ENCODE assay signal across 8 mouse cellular contexts in the genomic region with DNA sequence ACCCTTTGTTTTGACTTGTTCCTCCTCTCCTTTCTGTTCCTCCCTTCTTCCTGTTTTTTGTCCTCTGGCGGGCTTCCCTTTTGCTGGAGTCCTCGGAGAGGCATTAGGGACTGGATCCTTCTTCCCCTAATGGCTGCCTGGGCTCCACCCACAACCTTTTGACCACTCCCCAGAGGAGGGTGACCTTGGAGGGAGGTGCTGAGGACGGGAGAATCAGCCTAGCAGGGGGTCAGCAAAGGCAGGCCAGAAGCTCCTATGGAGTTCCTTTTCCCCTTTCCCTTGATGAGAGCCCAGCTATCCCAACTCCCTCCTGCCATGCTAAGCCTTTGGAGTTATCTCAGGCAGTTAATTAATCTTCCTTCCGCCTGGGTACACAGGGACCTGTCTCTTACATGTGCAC. TPM values are rescaled to one million over a fixed set of nuclear protein-coding genes. Genes with fewer than 3 reads are reported as not detected.
DNase-seq lines count a peak whose midpoint lies in the region; ATAC-seq and TF ChIP-seq lines count a peak whose summit lies in the region.
"Had no signal": no experiment of that assay in that cellular context is flagged by ENCODE, and none has a peak within 500 bp of the region (broad histone marks: within the 10 kb centered on the region; RNA-seq: fewer than 3 reads in every experiment).

No protein-coding gene starts in this region.

- peaks cover 65% of the 10 kb centered on the region for H3K4me1 ChIP-seq in E14TG2a.4 (replicated peaks; ENCODE audit: low read depth, low read length)
- H3K4me1 ChIP-seq in embryonic facial prominence, embryonic 10.5 days = peaks cover 42% of the 10 kb centered on the region
- peaks cover 38% of the 10 kb centered on the region for H3K4me1 ChIP-seq in heart, embryonic 10.5 days
- peaks cover 26% of the 10 kb centered on the region for H3K4me1 ChIP-seq in kidney, embryonic 14.5 days (ENCODE audit: control insufficient read depth, insufficient read depth, low read length)
- peaks cover 9% of the 10 kb centered on the region; the same call in 1 of the 2 replicates for H3K4me1 ChIP-seq in lung, postnatal 0 days (ENCODE audit: insufficient read depth, low read depth, low read length)

- no peaks in the 10 kb centered on the region for H3K9me3 ChIP-seq in E14TG2a.4 (ENCODE audit: low read length)
- no peaks in the 10 kb centered on the region for H3K9me3 ChIP-seq in embryonic facial prominence, embryonic 10.5 days
- H3K9me3 ChIP-seq in heart, embryonic 10.5 days = no peaks in the 10 kb centered on the region
- no peaks in the 10 kb centered on the region for H3K9me3 ChIP-seq in kidney, embryonic 14.5 days (ENCODE audit: control insufficient read depth, low read length)
- no peaks in the 10 kb centered on the region for H3K9me3 ChIP-seq in lung, postnatal 0 days (ENCODE audit: low read length)

- 6% methylated on average over 4 of the region's 4 CpGs for WGBS in embryonic facial prominence, embryonic 10.5 days
- WGBS in heart, embryonic 10.5 days = 4% methylated on average over 4 of the region's 4 CpGs
- 4% methylated on average over 4 of the region's 4 CpGs for WGBS in kidney, embryonic 14.5 days
- 4% methylated on average over 4 of the region's 4 CpGs for WGBS in lung, postnatal 0 days

- DNase-seq in adrenal gland, adult (ENCODE audit: inconsistent age in 2 of 2, low spot score in 1 of 2) = peak; percentile 63 to 87
- peak; percentile 50 for DNase-seq in embryonic facial prominence, embryonic 10.5 days (ENCODE audit: low spot score)
- peak; percentile 89 for DNase-seq in heart, embryonic 10.5 days (ENCODE audit: low spot score)
- DNase-seq in lung, postnatal 0 days (ENCODE audit: low spot score) = peak; percentile 62
- DNase-seq in retina, postnatal 1 day = peak; percentile 75

- no peak for TF ChIP-seq CTCF in E14TG2a.4 (conservative IDR thresholded peaks at IDR 0.05; ENCODE audit: low read length)
- no peak for TF ChIP-seq CTCF in lung, postnatal 0 days (IDR thresholded peaks at IDR 0.05)

- no peak for TF ChIP-seq EP300 in lung, postnatal 0 days (IDR thresholded peaks at IDR 0.05)

- H3K4me2 ChIP-seq in kidney, embryonic 14.5 days (replicated peaks; ENCODE audit: low read depth, low read length) = peak overlapping the region; percentile 75
- peak overlapping the region; percentile 69 for H3K4me2 ChIP-seq in lung, postnatal 0 days (replicated peaks; ENCODE audit: low read depth, low read length)

- peaks cover 49% of the 10 kb centered on the region for H3K36me3 ChIP-seq in E14TG2a.4 (ENCODE audit: insufficient read depth, low read length)
- H3K36me3 ChIP-seq in embryonic facial prominence, embryonic 10.5 days (replicated peaks) = peaks cover 44% of the 10 kb centered on the region
- H3K36me3 ChIP-seq in heart, embryonic 10.5 days = peaks cover 39% of the 10 kb centered on the region
- peaks cover 19% of the 10 kb centered on the region for H3K36me3 ChIP-seq in kidney, embryonic 14.5 days (ENCODE audit: control insufficient read depth, insufficient read depth, low read length)
- H3K36me3 ChIP-seq in lung, postnatal 0 days (ENCODE audit: insufficient read depth, low read length) = no peaks in the 10 kb centered on the region; the same call in 1 of the 2 replicates

- peak overlapping the region; percentile 85 for H3K9ac ChIP-seq in kidney, embryonic 14.5 days (ENCODE audit: low read depth, low read length)
- peak overlapping the region; percentile 71 for H3K9ac ChIP-seq in lung, postnatal 0 days (replicated peaks; ENCODE audit: low read depth)

- no peaks in the 10 kb centered on the region for H3K27me3 ChIP-seq in E14TG2a.4 (ENCODE audit: insufficient read depth, low read length)
- H3K27me3 ChIP-seq in embryonic facial prominence, embryonic 10.5 days (replicated peaks; ENCODE audit: low read depth, poor library complexity, severe bottlenecking) = no peaks in the 10 kb centered on the region
- no peaks in the 10 kb centered on the region for H3K27me3 ChIP-seq in heart, embryonic 10.5 days (ENCODE audit: insufficient read depth, poor library complexity, severe bottlenecking)
- H3K27me3 ChIP-seq in kidney, embryonic 14.5 days (ENCODE audit: control insufficient read depth, insufficient read depth, low read length) = no peaks in the 10 kb centered on the region
- H3K27me3 ChIP-seq in lung, postnatal 0 days (replicated peaks; ENCODE audit: insufficient read depth, low read length) = no peaks in the 10 kb centered on the region

- peak overlapping the region; percentile 96 for H3K4me3 ChIP-seq in E14TG2a.4 (replicated peaks; ENCODE audit: low read length)
- H3K4me3 ChIP-seq in embryonic facial prominence, embryonic 10.5 days = peak overlapping the region; percentile 88
- peak overlapping the region; percentile 67 for H3K4me3 ChIP-seq in heart, embryonic 10.5 days
- H3K4me3 ChIP-seq in kidney, embryonic 14.5 days (ENCODE audit: low read length) = peak overlapping the region; percentile 85
- peak overlapping the region; percentile 71 for H3K4me3 ChIP-seq in lung, postnatal 0 days (ENCODE audit: low read depth, low read length)

- ATAC-seq in kidney, embryonic 14.5 days (ENCODE audit: low FRiP score, low TSS enrichment) = no peak
- no peak for ATAC-seq in lung, postnatal 0 days

- peak overlapping the region; percentile 94 for H3K27ac ChIP-seq in embryonic facial prominence, embryonic 10.5 days (replicated peaks)
- peak overlapping the region; percentile 94 for H3K27ac ChIP-seq in heart, embryonic 10.5 days
- H3K27ac ChIP-seq in kidney, embryonic 14.5 days (ENCODE audit: low read depth, low read length) = peak overlapping the region; percentile 92; the same call in 1 of the 2 replicates
- H3K27ac ChIP-seq in lung, postnatal 0 days (ENCODE audit: low read length) = peak overlapping the region; percentile 89

RNA-seq across cellular contexts. Expression of a gene that starts 1.2 kb away (rescaled TPM):
- 102 and 103 TPM in 2 replicates for polyA plus RNA-seq in embryonic facial prominence, embryonic 10.5 days (2016; fragmentation: Nextera tagmentation; extraction: Ambion mirVana)
- 76.1 and 77.6 TPM in 2 replicates for polyA plus RNA-seq in heart, embryonic 10.5 days (2016; fragmentation: Nextera tagmentation; extraction: Ambion mirVana)
- polyA plus RNA-seq in kidney, embryonic 14.5 days (2014; fragmentation: Nextera tagmentation; extraction: Ambion mirVana) = 59.3 and 69.2 TPM in 2 replicates
- 31.9 and 34.4 TPM in 2 replicates for polyA plus RNA-seq in lung, postnatal 0 days (2015; fragmentation: Nextera tagmentation; extraction: Ambion mirVana)

RNA-seq across cellular contexts. Expression of a gene that starts 11.7 kb away (rescaled TPM):
- 42.5 and 46.0 TPM in 2 replicates for polyA plus RNA-seq in embryonic facial prominence, embryonic 10.5 days (2016; fragmentation: Nextera tagmentation; extraction: Ambion mirVana)
- polyA plus RNA-seq in heart, embryonic 10.5 days (2016; fragmentation: Nextera tagmentation; extraction: Ambion mirVana) = 37.6 and 42.2 TPM in 2 replicates
- 47.1 and 62.7 TPM in 2 replicates for polyA plus RNA-seq in kidney, embryonic 14.5 days (2014; fragmentation: Nextera tagmentation; extraction: Ambion mirVana)
- polyA plus RNA-seq in lung, postnatal 0 days (2015; fragmentation: Nextera tagmentation; extraction: Ambion mirVana) = 67.7 and 77.9 TPM in 2 replicates

RNA-seq across cellular contexts. Expression of a gene that starts 16.1 kb away (rescaled TPM):
- polyA plus RNA-seq in embryonic facial prominence, embryonic 10.5 days (2016; fragmentation: Nextera tagmentation; extraction: Ambion mirVana) = 0.14 and 0.20 TPM in 2 replicates
- polyA plus RNA-seq in heart, embryonic 10.5 days (2016; fragmentation: Nextera tagmentation; extraction: Ambion mirVana) = not detected in 2 replicates
- 0.14 TPM in 1 of 2 replicates, not detected in the other for polyA plus RNA-seq in kidney, embryonic 14.5 days (2014; fragmentation: Nextera tagmentation; extraction: Ambion mirVana)
- polyA plus RNA-seq in lung, postnatal 0 days (2015; fragmentation: Nextera tagmentation; extraction: Ambion mirVana) = 0.25 and 0.35 TPM in 2 replicates

RNA-seq across cellular contexts. Expression of a gene that starts 30.0 kb away (rescaled TPM):
- polyA plus RNA-seq in embryonic facial prominence, embryonic 10.5 days (2016; fragmentation: Nextera tagmentation; extraction: Ambion mirVana) = not detected in 2 replicates
- polyA plus RNA-seq in heart, embryonic 10.5 days (2016; fragmentation: Nextera tagmentation; extraction: Ambion mirVana) = not detected in 2 replicates
- polyA plus RNA-seq in kidney, embryonic 14.5 days (2014; fragmentation: Nextera tagmentation; extraction: Ambion mirVana) = not detected in 2 replicates
- polyA plus RNA-seq in lung, postnatal 0 days (2015; fragmentation: Nextera tagmentation; extraction: Ambion mirVana) = not detected in 2 replicates
- polyA plus RNA-seq: large intestine, adult 2 months had no signal

RNA-seq across cellular contexts. Expression of a gene that starts 41.5 kb away (rescaled TPM):
- polyA plus RNA-seq in embryonic facial prominence, embryonic 10.5 days (2016; fragmentation: Nextera tagmentation; extraction: Ambion mirVana) = 0.15 and 0.19 TPM in 2 replicates
- polyA plus RNA-seq in heart, embryonic 10.5 days (2016; fragmentation: Nextera tagmentation; extraction: Ambion mirVana) = 0.15 and 0.20 TPM in 2 replicates
- polyA plus RNA-seq in kidney, embryonic 14.5 days (2014; fragmentation: Nextera tagmentation; extraction: Ambion mirVana) = 0.31 TPM in 1 of 2 replicates, not detected in the other
- 0.29 and 0.64 TPM in 2 replicates for polyA plus RNA-seq in lung, postnatal 0 days (2015; fragmentation: Nextera tagmentation; extraction: Ambion mirVana)
